Mouse (Mus musculus): ENCODE results near the gene Tmem176a. TPM values are rescaled to one million over a fixed set of nuclear protein-coding genes. Genes with fewer than 3 reads are reported as not detected.
"Not testable (repeated sequence)": the region's sequence is repeated elsewhere in the genome, so short reads cannot be mapped to it uniquely, and the experiment has no call there.

The Tmem176a gene
- polyA plus RNA-seq, 1 experiment = 23.7 TPM

- DNase-seq (ENCODE audit: extremely low spot score in 1 of 2, low spot score in 1 of 2) = peak; percentile 72 to 82
These were observed 380 bp downstream of the Tmem176a start, which contains the start of gene Tmem176b for GRCm38 (mm10) chr6:48840973-48841625. TSS of gene Tmem176b (minus strand) at chr6:48841496.

GRCm38 (mm10) chr6:48842111-48842842 lies 1.6 kb downstream of the Tmem176a start:
- DNase-seq (ENCODE audit: extremely low spot score in 1 of 2, low spot score in 1 of 2) = no peak

GRCm38 (mm10) chr6:48845086-48845485 lies 4.4 kb downstream of the Tmem176a start:
- no peak for DNase-seq (ENCODE audit: extremely low spot score in 1 of 2, low spot score in 1 of 2)

GRCm38 (mm10) chr6:48851820-48852491 lies 11.2 kb downstream of the Tmem176a start:
- DNase-seq (ENCODE audit: extremely low spot score in 1 of 2, low spot score in 1 of 2) = no peak

GRCm38 (mm10) chr6:48854155-48854554 lies 13.4 kb downstream of the Tmem176a start:
- DNase-seq (ENCODE audit: extremely low spot score in 1 of 2, low spot score in 1 of 2) = no peak

- DNase-seq (ENCODE audit: extremely low spot score in 1 of 2, low spot score in 1 of 2) = no peak
These were observed 17.0 kb downstream of the Tmem176a start for GRCm38 (mm10) chr6:48857613-48858302.

GRCm38 (mm10) chr6:48860130-48860815 lies 19.6 kb downstream of the Tmem176a start:
- peak; percentile 14 to 53 for DNase-seq (ENCODE audit: extremely low spot score in 1 of 2, low spot score in 1 of 2)

GRCm38 (mm10) chr6:48860851-48861250 lies 20.1 kb downstream of the Tmem176a start:
- no peak for DNase-seq (ENCODE audit: extremely low spot score in 1 of 2, low spot score in 1 of 2)

GRCm38 (mm10) chr6:48861616-48862280 lies 21.0 kb downstream of the Tmem176a start:
- no peak for DNase-seq (ENCODE audit: extremely low spot score in 1 of 2, low spot score in 1 of 2)

GRCm38 (mm10) chr6:48862816-48863215 lies 22.1 kb downstream of the Tmem176a start:
- DNase-seq (ENCODE audit: extremely low spot score in 1 of 2, low spot score in 1 of 2) = no peak

- DNase-seq (ENCODE audit: extremely low spot score in 1 of 2, low spot score in 1 of 2) = no peak
These were observed 22.8 kb downstream of the Tmem176a start for GRCm38 (mm10) chr6:48863488-48863887.

GRCm38 (mm10) chr6:48864181-48864580 lies 23.5 kb downstream of the Tmem176a start:
- no peak for DNase-seq (ENCODE audit: extremely low spot score in 1 of 2, low spot score in 1 of 2)

GRCm38 (mm10) chr6:48864723-48865122 lies 24.0 kb downstream of the Tmem176a start:
- DNase-seq (ENCODE audit: extremely low spot score in 1 of 2, low spot score in 1 of 2) = no peak

GRCm38 (mm10) chr6:48865152-48865745 lies 24.5 kb downstream of the Tmem176a start:
- DNase-seq (ENCODE audit: extremely low spot score in 1 of 2, low spot score in 1 of 2) = no peak

GRCm38 (mm10) chr6:48866355-48866950 lies 25.7 kb downstream of the Tmem176a start:
- not testable (repeated sequence) for DNase-seq (ENCODE audit: extremely low spot score in 1 of 2, low spot score in 1 of 2)

GRCm38 (mm10) chr6:48867158-48867557 lies 26.4 kb downstream of the Tmem176a start:
- DNase-seq (ENCODE audit: extremely low spot score in 1 of 2, low spot score in 1 of 2) = no peak

GRCm38 (mm10) chr6:48869774-48870173 lies 29.1 kb downstream of the Tmem176a start:
- DNase-seq (ENCODE audit: extremely low spot score in 1 of 2, low spot score in 1 of 2) = peak in 1 of 2 experiments; percentile 30

- DNase-seq (ENCODE audit: extremely low spot score in 1 of 2, low spot score in 1 of 2) = no peak
These were observed 31.9 kb downstream of the Tmem176a start, which contains the start of gene Aoc1 for GRCm38 (mm10) chr6:48872596-48872995. TSS of gene Aoc1 (plus strand) at chr6:48872896.

GRCm38 (mm10) chr6:48874576-48874975 lies 33.9 kb downstream of the Tmem176a start:
- DNase-seq (ENCODE audit: extremely low spot score in 1 of 2, low spot score in 1 of 2) = no peak

All from frontal cortex, adult 2 months (tissue).